Mouse (Mus musculus) right cerebral cortex, postnatal 36 days (tissue): ENCODE data around the gene Gm49366.
"Not testable (repeated sequence)": the region's sequence is repeated elsewhere in the genome, so short reads cannot be mapped to it uniquely, and the experiment has no call there.

Experiments used
- DNase-seq, 2 experiments: peaks; one replicate each; pipeline ENCODE4 v3.0.0; 2022; ENCODE audit warnings: low spot score in 2 of 2, mixed read lengths in 1 of 2

Gm49366 gene

GRCm38 (mm10) chr12:84032854-84033253 is 5.9 kb upstream of the Gm49366 start:
- DNase-seq, result no peak

GRCm38 (mm10) chr12:84033302-84033701 is 5.4 kb upstream of the Gm49366 start:
- DNase-seq, result not testable (repeated sequence)

- DNase-seq, result no peak
Measured at GRCm38 (mm10) chr12:84034108-84034507, 4.6 kb upstream of the Gm49366 start.

DNA sequence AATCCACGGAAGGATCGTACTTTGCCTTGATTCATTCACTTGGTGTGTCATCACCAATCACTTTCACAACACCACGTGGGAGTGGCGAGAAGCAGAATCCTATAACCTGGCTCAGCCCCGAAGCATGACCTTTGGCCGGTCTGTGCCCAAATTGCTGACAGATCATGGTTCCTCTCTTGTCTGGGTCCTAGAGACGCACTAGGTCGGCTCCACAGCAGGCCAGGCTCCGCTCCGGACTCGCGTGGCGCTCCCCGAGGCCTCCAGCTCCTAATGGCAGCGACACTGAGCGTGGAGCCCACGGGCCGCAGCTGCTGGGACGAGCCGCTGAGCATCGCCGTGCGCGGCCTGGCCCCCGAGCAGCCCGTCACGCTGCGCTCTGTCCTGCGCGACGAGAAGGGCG is 494 bp upstream of the Gm49366 start, which contains the start of gene Acot4:
Gene Acot4, plus strand, starts transcription at position 139 of the 400 bp plus-strand sequence.
- DNase-seq, result not testable (repeated sequence)

- DNase-seq, result no peak
Measured at GRCm38 (mm10) chr12:84042248-84042647, 3.5 kb downstream of the Gm49366 start.

GRCm38 (mm10) chr12:84044045-84044444 is 5.3 kb downstream of the Gm49366 start:
- DNase-seq, result no peak

GRCm38 (mm10) chr12:84046906-84047305 is 8.2 kb downstream of the Gm49366 start:
- DNase-seq, result no peak

DNA sequence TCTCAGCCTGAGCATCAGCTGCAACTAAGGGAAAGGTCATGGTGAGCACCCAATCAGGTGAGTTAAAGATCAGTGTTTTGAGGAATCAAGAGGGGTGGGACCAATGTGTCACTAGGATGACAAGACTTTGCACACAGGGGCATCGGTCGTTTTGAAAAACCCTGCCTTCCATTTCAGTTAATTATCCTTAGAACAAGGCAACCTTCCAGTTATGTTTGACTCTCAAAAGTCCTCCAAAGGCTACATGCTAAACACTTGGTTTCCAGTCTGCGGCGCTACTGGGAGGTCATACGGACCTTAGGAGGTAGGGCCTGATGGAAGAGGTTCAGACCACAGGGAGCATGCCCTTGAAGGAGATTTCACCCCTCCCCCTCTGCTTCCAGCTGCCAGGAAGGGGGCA is 12.0 kb downstream of the Gm49366 start:
- DNase-seq, result not testable (repeated sequence)

DNA sequence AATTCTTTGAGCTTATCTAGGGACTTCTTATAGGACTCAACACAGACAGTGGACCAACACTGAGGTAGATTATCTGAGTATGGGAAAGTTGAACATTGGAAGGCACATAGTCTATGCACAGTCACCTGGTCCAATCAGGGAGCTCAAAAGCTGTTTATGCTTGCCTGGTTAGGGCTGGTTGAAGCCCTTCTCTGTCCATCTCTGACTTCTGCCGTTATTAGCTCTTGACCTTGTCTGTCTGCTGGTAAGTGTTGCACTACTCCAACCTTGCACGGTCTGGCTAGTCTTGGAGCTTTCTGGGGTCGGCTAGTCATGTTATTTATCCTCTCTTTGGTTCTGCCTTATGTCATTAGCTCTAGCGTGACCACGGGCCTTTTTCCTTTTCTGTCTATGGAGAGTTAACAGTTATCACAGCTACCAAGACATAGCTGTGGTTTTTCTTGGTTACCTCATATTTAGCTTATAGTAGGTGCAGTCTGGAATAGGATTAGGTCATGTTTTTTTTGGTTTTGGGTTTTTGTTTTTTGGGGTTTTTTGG is 13.3 kb downstream of the Gm49366 start, which contains the start of gene Acot3:
Gene Acot3, plus strand, starts transcription at position 208 of the 538 bp plus-strand sequence.
- DNase-seq, result no peak

GRCm38 (mm10) chr12:84052609-84053008 is 13.9 kb downstream of the Gm49366 start:
- no peak for DNase-seq

DNA sequence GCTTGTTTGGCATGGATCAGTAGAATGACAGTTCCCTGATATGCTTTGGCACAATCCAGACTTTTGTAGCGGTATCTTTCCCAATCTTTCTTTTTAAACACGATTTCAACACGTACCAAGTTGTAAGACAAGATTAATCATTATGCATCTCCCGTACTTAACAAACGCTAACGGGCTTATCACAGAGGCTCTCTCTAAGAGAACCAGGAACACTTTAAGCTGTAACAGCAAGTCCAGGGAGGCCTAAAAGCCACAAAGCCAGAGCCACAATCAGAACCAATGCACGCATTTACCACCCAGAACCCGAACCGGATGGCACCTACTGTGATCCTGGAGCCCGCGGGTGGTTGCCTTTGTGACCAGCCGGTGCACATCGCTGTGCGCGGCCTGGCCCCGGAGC is 14.4 kb downstream of the Gm49366 start:
- DNase-seq, result no peak

DNA sequence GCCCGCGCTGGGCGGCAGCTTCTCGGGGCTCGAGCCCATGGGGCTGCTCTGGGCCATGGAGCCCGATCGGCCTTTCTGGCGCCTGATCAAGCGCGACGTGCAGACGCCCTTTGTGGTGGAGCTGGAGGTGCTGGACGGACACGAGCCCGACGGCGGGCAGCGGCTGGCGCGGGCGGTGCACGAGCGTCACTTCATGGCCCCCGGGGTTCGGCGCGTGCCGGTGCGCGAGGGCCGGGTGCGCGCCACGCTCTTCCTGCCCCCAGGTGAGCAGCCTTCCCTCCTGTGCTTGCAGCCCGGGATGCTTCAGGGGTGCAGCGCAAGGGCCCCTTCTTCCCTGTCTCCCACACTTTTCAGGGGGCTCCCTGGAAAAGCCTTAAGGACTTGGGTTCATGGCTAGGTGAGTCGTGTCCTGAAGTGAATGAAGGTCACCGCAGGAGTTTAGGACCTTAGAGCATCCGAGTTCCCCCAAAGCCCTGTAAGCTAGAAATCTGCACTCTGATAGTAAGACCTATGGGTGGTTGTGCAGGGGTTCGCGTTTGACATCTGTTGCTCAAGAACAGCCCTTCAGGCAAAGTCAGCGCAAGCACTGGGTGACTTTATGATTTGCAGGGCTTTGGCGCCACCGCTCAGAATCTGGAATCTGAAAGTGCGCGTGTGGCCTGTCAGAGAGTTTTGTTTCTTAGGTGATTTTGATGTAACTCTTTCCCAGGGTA is 15.1 kb downstream of the Gm49366 start:
- no peak for DNase-seq

- DNase-seq, result no peak
Measured at GRCm38 (mm10) chr12:84060946-84061345, 22.2 kb downstream of the Gm49366 start.

GRCm38 (mm10) chr12:84062336-84062735 is 23.6 kb downstream of the Gm49366 start:
- DNase-seq, result no peak

GRCm38 (mm10) chr12:84063228-84063627 is 24.5 kb downstream of the Gm49366 start:
- no peak for DNase-seq

- DNase-seq, result no peak
Measured at GRCm38 (mm10) chr12:84063833-84064232, 25.1 kb downstream of the Gm49366 start.

DNA sequence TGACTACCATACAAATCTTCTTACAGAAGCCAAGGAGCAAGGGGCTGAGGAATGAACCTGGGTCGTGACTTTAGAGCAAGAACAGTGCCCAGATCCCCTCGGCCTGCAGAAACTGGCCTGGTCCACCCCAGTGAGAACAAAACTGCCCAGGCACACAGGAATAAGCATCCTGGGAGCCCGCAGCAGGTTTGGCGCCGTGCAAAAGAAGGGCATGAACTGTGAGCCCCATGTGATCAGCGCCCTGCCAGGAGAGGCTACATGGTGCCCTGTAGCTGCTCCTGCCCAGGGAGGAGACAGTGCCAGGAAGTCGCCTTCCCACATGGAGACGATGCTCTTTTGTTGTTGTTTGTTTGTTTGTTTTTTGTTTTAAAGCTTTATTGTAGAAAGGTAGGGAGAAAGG is 25.9 kb downstream of the Gm49366 start:
- DNase-seq, result no peak

GRCm38 (mm10) chr12:84067752-84068151 is 29.0 kb downstream of the Gm49366 start:
- no peak for DNase-seq

DNA sequence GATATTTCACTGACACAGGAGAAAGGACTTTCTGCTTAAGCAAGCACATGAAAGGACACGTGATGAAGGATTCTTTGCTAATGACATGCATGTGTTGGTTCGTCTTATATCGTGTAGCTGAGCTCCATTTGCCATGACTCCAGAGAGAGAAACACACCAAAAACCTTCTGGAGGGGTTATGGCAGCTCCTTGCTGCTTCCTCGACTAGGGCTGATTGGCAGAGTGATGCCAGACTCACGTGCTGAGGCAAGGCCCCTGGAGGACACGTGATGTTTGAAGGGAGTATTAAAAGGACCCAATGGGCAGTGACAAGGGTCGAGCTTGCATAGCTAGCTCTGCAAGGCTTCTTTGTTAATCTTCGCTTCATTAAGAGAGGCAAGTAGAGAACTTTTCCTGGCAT is 29.6 kb downstream of the Gm49366 start:
- DNase-seq, result no peak

DNA sequence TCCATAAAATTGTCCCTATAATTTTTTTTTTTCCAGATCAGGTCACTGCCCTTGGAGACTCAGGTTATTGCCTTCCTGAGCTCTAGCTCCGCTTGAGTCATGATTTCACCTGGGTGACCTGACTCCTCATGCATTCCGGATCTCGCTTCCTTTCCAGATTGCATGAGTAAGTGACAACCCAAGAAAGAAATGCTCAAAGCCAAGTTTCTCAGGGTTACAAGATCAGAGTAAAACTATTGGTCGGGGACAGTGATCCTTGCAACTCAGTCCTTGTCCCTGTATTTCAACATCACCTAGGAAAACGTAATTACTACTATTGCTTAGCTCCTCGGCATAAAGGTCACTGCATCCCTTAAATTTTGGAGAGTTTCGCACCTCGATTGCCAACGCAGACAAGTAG is 30.3 kb downstream of the Gm49366 start, which contains the start of gene Acot5:
Gene Acot5, plus strand, starts transcription at position 340 of the 400 bp plus-strand sequence.
- DNase-seq, result no peak

- DNase-seq, result not testable (repeated sequence)
Measured at GRCm38 (mm10) chr12:84069582-84069981, 30.8 kb downstream of the Gm49366 start.

DNA sequence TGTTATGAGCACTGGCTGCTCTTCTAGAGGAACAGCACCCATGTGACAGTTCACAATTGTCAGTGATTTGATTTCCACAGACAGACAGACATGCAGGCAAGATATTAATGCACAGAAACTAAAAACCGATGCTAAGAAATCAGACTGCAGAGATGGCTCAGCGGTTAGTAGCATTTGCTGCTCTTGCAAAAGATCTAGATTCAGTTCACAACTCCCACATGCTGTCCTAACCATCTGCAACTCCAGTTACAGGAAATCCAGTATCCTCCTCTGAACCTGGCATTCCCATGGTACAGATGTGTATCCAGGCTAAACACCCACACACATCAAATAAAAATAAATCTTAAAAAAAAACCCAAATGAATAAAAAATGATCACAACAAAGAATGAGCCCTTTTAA is 33.0 kb downstream of the Gm49366 start:
- DNase-seq, result peak; percentile 27 to 70

DNA sequence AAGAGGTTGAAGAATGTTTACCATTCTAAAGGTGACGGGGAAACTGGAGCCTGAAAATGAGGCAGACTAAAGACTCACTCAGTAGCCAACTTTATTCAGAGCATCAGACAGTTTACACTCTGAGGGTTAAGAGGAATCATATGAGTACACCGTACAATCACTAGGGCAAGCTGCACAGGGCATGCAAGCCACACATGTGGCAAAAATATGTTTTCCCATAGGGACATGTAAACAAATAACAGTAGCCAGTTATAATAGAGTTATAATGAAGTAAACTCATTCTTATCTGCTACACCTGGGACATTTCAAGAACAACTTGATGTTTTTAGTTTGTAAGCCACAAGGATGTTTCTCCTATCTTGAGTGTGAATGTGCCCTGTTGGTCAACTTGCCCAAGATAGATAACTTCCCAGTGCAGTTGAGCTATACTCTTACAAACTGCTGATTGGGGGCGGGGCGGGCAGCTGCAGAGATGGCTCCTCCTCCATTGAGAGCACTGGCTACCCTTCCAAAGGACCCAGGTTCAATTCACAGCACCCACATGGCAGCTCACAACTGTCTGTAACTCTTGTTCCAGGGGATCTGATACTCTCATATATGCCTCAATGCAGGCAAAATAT is 38.7 kb downstream of the Gm49366 start:
- no peak for DNase-seq
